Mouse (Mus musculus): ENCODE measurements at regions not wholly inside any gene's neighbourhood (a gene's known extent, or its start where the extent isn't known, plus 50 kb on each side); places are given as distances from the start of the nearest gene placed in this dataset.
"Not testable (repeated sequence)": the region's sequence is repeated elsewhere in the genome, so short reads cannot be mapped to it uniquely, and the experiment has no call there.

- TF ChIP-seq GABPA (IDR thresholded peaks at IDR 0.05; ENCODE audit: insufficient replicate concordance, low read depth, low read length); ZKSCAN1 (IDR thresholded peaks at IDR 0.05; ENCODE audit: borderline replicate concordance, low read depth, low read length); CTCF (conservative IDR thresholded peaks at IDR 0.05 in 1 of 2, IDR thresholded peaks at IDR 0.05 in 1 of 2; ENCODE audit: low read depth in 2 of 2, low read length in 2 of 2): not testable (repeated sequence)
Measured at GRCm38 (mm10) chr12:45549906-45550305, 475.4 kb upstream of the Stxbp6 start.

All from CH12.LX (cell line).